Mouse (Mus musculus) heart, embryonic 16.5 days (tissue): ENCODE measurements at regions not wholly inside any gene's neighbourhood (a gene's known extent, or its start where the extent isn't known, plus 50 kb on each side); places are given as distances from the start of the nearest gene placed in this dataset.

Experiments used
- ATAC-seq: fragments of 200-750 bp; cut with Nextera tagmentation; replicated peaks from 2 replicates; pipeline ENCODE4 v1.8.0; 2017; ENCODE audit warnings: moderate number of reproducible peaks; ENCODE audit not compliant: insufficient read depth, low FRiP score; ENCODE audit errors: extremely low read depth
- H3K27ac ChIP-seq: fragments of 300-500 bp; sonication (generic); 2 replicates; pipeline ENCODE4 v1.5.1; 2014; ENCODE audit warnings: mild to moderate bottlenecking, low read length, control low read depth, moderate library complexity
- H3K27me3 ChIP-seq: fragments of 300-500 bp; sonication (generic); 2 replicates; pipeline ENCODE4 v1.6.1; 2014; ENCODE audit warnings: low read length, mixed read lengths; ENCODE audit not compliant: control insufficient read depth, insufficient read depth
- H3K36me3 ChIP-seq: fragments of 300-500 bp; sonication (generic); 2 replicates; pipeline ENCODE4 v1.6.1; 2014; ENCODE audit not compliant: control insufficient read depth, insufficient read depth
- H3K4me1 ChIP-seq: fragments of 300-500 bp; sonication (generic); 2 replicates; pipeline ENCODE4 v1.6.1; 2014; ENCODE audit warnings: low read length, mixed read lengths; ENCODE audit not compliant: control insufficient read depth, insufficient read depth
- H3K4me2 ChIP-seq: fragments of 300-500 bp; sonication (generic); 2 replicates; pipeline ENCODE4 v1.6.1; 2014; ENCODE audit warnings: low read depth, mild to moderate bottlenecking, control low read depth, low read length
- H3K4me3 ChIP-seq: fragments of 300-500 bp; sonication (generic); 2 replicates; pipeline ENCODE4 v1.5.1; 2014; ENCODE audit warnings: mild to moderate bottlenecking, control low read depth, low read length
- H3K9ac ChIP-seq: fragments of 300-500 bp; sonication (generic); 2 replicates; pipeline ENCODE4 v1.6.1; 2014; ENCODE audit warnings: low read length, control low read depth
- H3K9me3 ChIP-seq: fragments of 300-500 bp; sonication (generic); replicated peaks from 2 replicates; pipeline ENCODE4 v1.6.1; 2016; ENCODE audit warnings: low read length; ENCODE audit not compliant: control insufficient read depth
- WGBS: fragments of 180-500 bp; shearing (Covaris S2); extraction: QIAGEN DNeasy Blood & Tissue Kit; methylation state at CpG from one replicate; pipeline ENCODE4 v1.1.7; 2014; 5-methylcytosine and 5-hydroxymethylcytosine counted together

- Histone ChIP-seq H3K4me2 (no peak overlapping the region), H3K4me1 (no peaks in the 10 kb centered on the region), H3K36me3 (no peaks in the 10 kb centered on the region), H3K27ac (no peak overlapping the region), H3K4me3 (no peak overlapping the region), H3K9me3 (no peaks in the 10 kb centered on the region), H3K27me3 (no peaks in the 10 kb centered on the region), H3K9ac (no peak overlapping the region)
- ATAC-seq = no peak
- 84% methylated on average over 2 of the region's 2 CpGs for WGBS
Measured at GRCm38 (mm10) chr1:7823969-7824368, 3016.3 kb downstream of the Gm37988 start.
